Mouse (Mus musculus) kidney, postnatal 4 days (tissue): ENCODE measurements at regions not wholly inside any gene's neighbourhood (a gene's known extent, or its start where the extent isn't known, plus 50 kb on each side); places are given as distances from the start of the nearest gene placed in this dataset.
A peak's percentile ranks its signal among the peaks of the same experiment; 100 is the strongest.

Experiments
- DNase-seq, 2 experiments: peaks; one replicate each; pipeline ENCODE4 v3.0.0; 2021; ENCODE audit warnings: mixed read lengths in 2 of 2

- DNase-seq, result no peak
Measured at GRCm38 (mm10) chr7:118042914-118043313, 73.1 kb downstream of the Rps15a start.

- no peak for DNase-seq
Measured at GRCm38 (mm10) chr7:118039862-118040261, 76.1 kb downstream of the Rps15a start.

GRCm38 (mm10) chr7:118037062-118037461 is 78.9 kb downstream of the Rps15a start:
- no peak for DNase-seq

- no peak for DNase-seq
Measured at GRCm38 (mm10) chr7:118026106-118026526, 89.9 kb downstream of the Rps15a start.

- DNase-seq, result no peak
Measured at GRCm38 (mm10) chr7:118004620-118005019, 111.4 kb downstream of the Rps15a start.

- DNase-seq, result no peak
Measured at GRCm38 (mm10) chr7:118001881-118002280, 114.1 kb downstream of the Rps15a start.

- DNase-seq, result peak; percentile 89 to 91
Measured at GRCm38 (mm10) chr7:118001121-118001520, 114.9 kb downstream of the Rps15a start.

GRCm38 (mm10) chr7:117982177-117982576 is 133.8 kb downstream of the Rps15a start:
- no peak for DNase-seq

- DNase-seq, result no peak
Measured at GRCm38 (mm10) chr7:117971176-117971575, 144.8 kb downstream of the Rps15a start.

- DNase-seq, result no peak
Measured at GRCm38 (mm10) chr7:117943435-117943834, 172.6 kb downstream of the Rps15a start.

GRCm38 (mm10) chr7:117939618-117940017 is 176.4 kb downstream of the Rps15a start:
- no peak for DNase-seq

- DNase-seq, result no peak
Measured at GRCm38 (mm10) chr7:117934908-117935307, 181.1 kb downstream of the Rps15a start.

- no peak for DNase-seq
Measured at GRCm38 (mm10) chr7:117931234-117931895, 184.6 kb downstream of the Rps15a start.

- no peak for DNase-seq
Measured at GRCm38 (mm10) chr7:117930392-117930791, 185.6 kb downstream of the Rps15a start.

GRCm38 (mm10) chr7:117926396-117926795 is 189.6 kb downstream of the Rps15a start:
- no peak for DNase-seq

- DNase-seq, result no peak
Measured at GRCm38 (mm10) chr7:117922270-117922669, 193.7 kb downstream of the Rps15a start.

GRCm38 (mm10) chr7:117918206-117918995 is 197.6 kb downstream of the Rps15a start:
- DNase-seq, result no peak

GRCm38 (mm10) chr7:117916915-117917314 is 199.1 kb downstream of the Rps15a start:
- DNase-seq, result no peak

GRCm38 (mm10) chr7:117912453-117912852 is 203.5 kb downstream of the Rps15a start:
- no peak for DNase-seq

- no peak for DNase-seq
Measured at GRCm38 (mm10) chr7:117911062-117911461, 204.9 kb downstream of the Rps15a start.

- peak; percentile 34 to 49 for DNase-seq
Measured at GRCm38 (mm10) chr7:117896528-117896927, 219.5 kb downstream of the Rps15a start.

GRCm38 (mm10) chr7:117887288-117887687 is 228.7 kb downstream of the Rps15a start:
- no peak for DNase-seq

GRCm38 (mm10) chr7:117882803-117883202 is 233.2 kb downstream of the Rps15a start:
- DNase-seq, result peak; percentile 85 to 86

GRCm38 (mm10) chr7:117878903-117879302 is 237.1 kb downstream of the Rps15a start:
- no peak for DNase-seq
